17 mouse cellular contexts compared by ENCODE assay signal in genomic region chr16:33947664-33948571, GRCm38 (mm10). TPM values are rescaled to one million over a fixed set of nuclear protein-coding genes. Genes with fewer than 3 reads are reported as not detected.
DNase-seq lines count a peak whose midpoint lies in the region; ATAC-seq lines count a peak whose summit lies in the region.
"Had no signal": no experiment of that assay in that cellular context is flagged by ENCODE, and none has a peak within 500 bp of the region (broad histone marks: within the 10 kb centered on the region; RNA-seq: fewer than 3 reads in every experiment).

No protein-coding gene starts in this region.

- H3K4me2 ChIP-seq in midbrain, embryonic 11.5 days: no peak overlapping the region
- H3K4me2 ChIP-seq in liver, embryonic 13.5 days: no peak overlapping the region
- H3K4me2 ChIP-seq: lung, embryonic 15.5 days; neural tube, embryonic 12.5 days had no signal

- H3K4me3 ChIP-seq in midbrain, embryonic 10.5 days: no peak overlapping the region
- H3K4me3 ChIP-seq in midbrain, embryonic 11.5 days (ENCODE audit: low read depth, low read length): no peak overlapping the region
- no peak overlapping the region for H3K4me3 ChIP-seq in liver, embryonic 13.5 days (replicated peaks)
- H3K4me3 ChIP-seq: erythroblast, embryonic 14.5 days; lung, embryonic 15.5 days; megakaryocyte, embryonic 14.5 days; neural tube, embryonic 12.5 days had no signal

- intact Hi-C loops in heart, postnatal 14 days (cut with DNase I): no loop called here

- peak overlapping the region; percentile 33; the same call in 1 of the 2 replicates for H3K27ac ChIP-seq in midbrain, embryonic 10.5 days (replicated peaks)
- H3K27ac ChIP-seq in midbrain, embryonic 11.5 days (ENCODE audit: low read depth, low read length): no peak overlapping the region
- peak overlapping the region; percentile 62 for H3K27ac ChIP-seq in liver, embryonic 13.5 days
- H3K27ac ChIP-seq: lung, embryonic 15.5 days; neural tube, embryonic 12.5 days had no signal

- peaks cover 5% of the 10 kb centered on the region; the same call in 1 of the 2 replicates for H3K4me1 ChIP-seq in midbrain, embryonic 10.5 days
- H3K4me1 ChIP-seq in midbrain, embryonic 11.5 days (ENCODE audit: control insufficient read depth, insufficient read depth, low read length): no peaks in the 10 kb centered on the region
- peaks cover 41% of the 10 kb centered on the region for H3K4me1 ChIP-seq in liver, embryonic 13.5 days (replicated peaks)

- 87% methylated on average over 17 of the region's 17 CpGs for WGBS in midbrain, embryonic 10.5 days
- 88% methylated on average over 17 of the region's 17 CpGs for WGBS in midbrain, embryonic 11.5 days
- 62% methylated on average over 17 of the region's 17 CpGs for WGBS in liver, embryonic 13.5 days (ENCODE audit: insufficient replicate concordance)

- no peaks in the 10 kb centered on the region for H3K9me3 ChIP-seq in midbrain, embryonic 10.5 days (replicated peaks)
- no peaks in the 10 kb centered on the region for H3K9me3 ChIP-seq in midbrain, embryonic 11.5 days (ENCODE audit: control insufficient read depth, low read length)
- no peaks in the 10 kb centered on the region for H3K9me3 ChIP-seq in liver, embryonic 13.5 days (replicated peaks)
- H3K9me3 ChIP-seq: lung, embryonic 15.5 days; megakaryocyte, embryonic 14.5 days; neural tube, embryonic 12.5 days had no signal

- H3K9ac ChIP-seq in midbrain, embryonic 11.5 days (ENCODE audit: low read length): no peak overlapping the region
- H3K9ac ChIP-seq in liver, embryonic 13.5 days: no peak overlapping the region
- H3K9ac ChIP-seq: lung, embryonic 15.5 days; neural tube, embryonic 12.5 days had no signal

- peaks cover 9% of the 10 kb centered on the region for H3K36me3 ChIP-seq in midbrain, embryonic 10.5 days
- no peaks in the 10 kb centered on the region for H3K36me3 ChIP-seq in midbrain, embryonic 11.5 days (ENCODE audit: control insufficient read depth, insufficient read depth, low read length)
- H3K36me3 ChIP-seq in liver, embryonic 13.5 days: peaks cover 9% of the 10 kb centered on the region
- H3K36me3 ChIP-seq: neural tube, embryonic 12.5 days had no signal

- ATAC-seq in midbrain, embryonic 11.5 days (ENCODE audit: low FRiP score): no peak
- peak; percentile 23 for ATAC-seq in liver, embryonic 13.5 days (ENCODE audit: low read depth)

- peak; percentile 89 for DNase-seq in heart, adult 11 months
- DNase-seq in heart, postnatal 14 days: no peak
- no peak for DNase-seq in midbrain, embryonic 10.5 days (ENCODE audit: low spot score)
- no peak for DNase-seq in midbrain, embryonic 11.5 days (ENCODE audit: low spot score, missing footprints)
- no peak for DNase-seq in liver, embryonic 13.5 days
- peak; percentile 50 for DNase-seq in yolk sac, embryonic 10.5 days (ENCODE audit: low spot score)
- DNase-seq in ovary, postnatal 14 days (ENCODE audit: low spot score): no peak
- no peak for DNase-seq in left cerebral cortex, adult 18-20 months (ENCODE audit: low spot score in 2 of 2)
- DNase-seq: adrenal gland, adult 2 months; gastrocnemius, postnatal 36 days; left cerebral cortex, postnatal 4 days; right cerebral cortex, postnatal 25 days; thymus, postnatal 25 days had no signal

- H3K27me3 ChIP-seq in midbrain, embryonic 10.5 days (ENCODE audit: low read depth, poor library complexity, severe bottlenecking): no peaks in the 10 kb centered on the region
- H3K27me3 ChIP-seq in midbrain, embryonic 11.5 days (ENCODE audit: control insufficient read depth, insufficient read depth, low read length): no peaks in the 10 kb centered on the region
- H3K27me3 ChIP-seq in liver, embryonic 13.5 days: no peaks in the 10 kb centered on the region
- H3K27me3 ChIP-seq: lung, embryonic 15.5 days; neural tube, embryonic 12.5 days had no signal

RNA-seq across cellular contexts. Expression of gene Umps, which starts 18.9 kb away (rescaled TPM):
- total RNA-seq in heart, postnatal 14 days (2021): 1 to 10 TPM; 9.2 TPM
- polyA plus RNA-seq in midbrain, embryonic 10.5 days (2016; fragmentation: Nextera tagmentation; extraction: Ambion mirVana): 82.5 and 95.8 TPM in 2 replicates
- 70.8 and 72.9 TPM in 2 replicates for polyA plus RNA-seq in midbrain, embryonic 11.5 days (2014; fragmentation: Nextera tagmentation; extraction: Ambion mirVana)
- polyA plus RNA-seq in liver, embryonic 13.5 days (2015; fragmentation: Nextera tagmentation; extraction: Ambion mirVana): 51.1 and 58.1 TPM in 2 replicates
- 10 to 100 TPM; 14.9 to 15.8 TPM for total RNA-seq in left cerebral cortex, adult 18-20 months (2021)

Comparison
In these comparisons a context has a peak if more than half of its experiments do, and no peak if none do; other contexts are left out.
1. DNase-seq: peak in heart, adult 11 months (single experiment) and yolk sac, embryonic 10.5 days (single experiment); none in heart, postnatal 14 days (0 of 2), midbrain, embryonic 10.5 days (single experiment), midbrain, embryonic 11.5 days (single experiment), liver, embryonic 13.5 days (single experiment), ovary, postnatal 14 days (single experiment) and left cerebral cortex, adult 18-20 months (0 of 2).